Mouse (Mus musculus): Measurements from ENCODE around the gene Gyg.
A peak's percentile ranks its signal among the peaks of the same experiment; 100 is the strongest.

Gyg gene

DNA sequence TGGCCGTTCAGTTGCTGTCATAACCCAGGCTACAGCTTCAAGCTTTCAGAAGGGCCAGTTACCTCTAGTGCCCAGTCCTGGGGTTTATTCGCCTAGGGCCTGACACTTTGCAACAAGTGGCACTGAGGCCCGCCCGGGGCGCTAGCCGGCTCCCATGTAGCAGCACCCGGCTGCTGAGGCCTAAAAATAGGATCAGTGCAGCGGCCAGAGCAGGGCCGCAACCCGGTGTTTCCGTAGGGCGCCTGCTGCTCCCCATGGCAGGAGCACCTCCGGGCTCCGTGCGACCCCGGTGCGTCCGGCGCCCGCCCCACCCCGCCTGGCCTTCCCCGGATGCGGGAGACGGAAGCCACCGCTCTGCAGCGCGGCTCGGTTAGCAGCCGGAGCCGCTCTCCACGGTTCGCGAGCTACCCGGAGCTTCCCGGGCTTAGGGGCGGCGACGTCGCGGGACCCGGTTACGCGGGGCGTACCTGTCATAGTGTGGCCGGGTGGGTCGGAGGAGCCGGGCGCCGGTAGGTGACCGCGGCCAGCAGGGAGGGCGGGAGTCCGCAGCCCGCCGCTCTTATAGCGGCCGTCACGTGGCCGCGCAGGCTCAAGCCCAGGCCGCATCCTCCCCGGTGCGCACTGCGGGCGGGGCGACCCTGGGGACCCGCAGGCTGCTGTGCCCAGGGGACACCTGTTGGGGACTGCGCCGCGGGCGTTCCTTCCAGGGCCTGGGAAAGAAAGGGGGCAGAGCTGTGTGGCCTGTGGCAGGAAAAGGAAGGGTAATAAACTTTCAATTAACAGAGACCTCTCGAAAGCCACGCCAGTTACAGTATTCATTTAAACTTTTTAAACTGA lies at the start of gene Gyg:
Gene Gyg, minus strand, starts transcription at position 787 of the 837 bp plus-strand sequence.
- DNase-seq: peak; percentile 45

DNA sequence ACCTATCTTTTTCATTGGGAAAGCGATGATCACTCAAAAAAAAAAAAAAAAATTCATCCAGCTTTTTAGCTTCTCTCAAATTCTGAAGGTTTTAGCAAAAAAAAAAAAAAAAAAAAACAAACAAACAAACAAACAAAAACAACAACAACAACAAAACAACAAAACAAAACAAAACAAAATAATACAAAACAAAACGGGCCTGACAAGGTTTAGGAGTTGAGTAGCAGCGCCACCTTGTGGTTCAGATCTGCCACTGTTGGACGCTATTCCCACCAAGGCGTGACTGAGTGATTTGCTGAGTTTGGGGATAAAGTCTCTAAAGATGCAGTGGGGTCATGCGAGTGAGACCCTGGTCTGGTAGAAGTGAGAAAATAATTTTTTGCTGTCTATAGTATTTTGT lies 43.8 kb upstream of the Gyg start:
- peak; percentile 9 for DNase-seq

DNA sequence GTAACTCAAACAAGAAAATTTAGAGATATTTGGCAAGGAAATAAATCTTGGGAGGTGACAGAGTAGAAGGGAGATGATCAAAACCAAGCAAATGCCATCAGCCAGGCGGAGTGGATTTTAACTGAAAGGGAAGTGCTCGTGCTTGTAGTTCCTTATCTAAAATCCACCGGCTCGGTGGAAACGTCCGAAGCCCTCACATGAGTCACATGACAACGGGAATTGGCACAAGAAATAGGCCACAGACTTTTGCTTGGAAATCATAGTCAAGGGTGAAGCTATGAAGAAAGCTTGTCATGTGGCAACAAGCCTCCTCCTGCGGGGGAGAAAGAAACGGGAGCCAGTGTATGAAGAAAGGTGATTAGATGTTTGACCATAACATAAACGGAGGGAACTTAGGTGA lies 42.8 kb upstream of the Gyg start:
- no peak for DNase-seq

DNA sequence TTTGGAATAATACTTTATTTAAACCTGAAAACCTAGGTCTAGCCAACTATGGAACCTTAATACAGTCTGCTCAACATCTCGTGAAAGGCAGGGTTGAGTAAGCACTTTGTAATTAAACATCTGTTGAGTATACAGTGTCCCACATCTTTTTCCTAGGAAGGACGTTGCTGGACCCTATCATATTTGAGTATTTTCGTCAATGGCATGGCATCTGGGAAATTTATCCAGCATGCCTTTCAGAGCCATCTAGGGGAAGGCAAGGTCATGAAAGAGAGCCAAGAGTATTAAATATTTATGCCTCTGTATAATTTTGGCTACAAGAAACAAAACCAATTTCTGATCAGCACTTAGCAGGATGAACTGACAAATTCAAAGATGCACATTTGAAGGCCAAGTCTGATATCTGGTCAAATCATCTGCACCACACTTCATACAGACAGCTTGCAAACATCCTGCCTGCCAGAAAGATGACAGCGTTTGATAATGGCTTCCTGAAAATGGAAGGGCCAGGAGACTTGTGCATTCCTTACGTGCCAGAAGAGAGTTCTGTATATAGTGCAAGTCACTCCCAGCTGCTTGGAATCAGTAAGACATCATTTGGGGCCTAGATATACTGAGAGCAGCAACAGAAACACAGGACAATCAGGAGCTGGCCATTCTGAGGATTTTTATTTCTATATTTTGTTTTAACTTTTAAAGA lies 34.0 kb upstream of the Gyg start:
- DNase-seq: no peak

DNA sequence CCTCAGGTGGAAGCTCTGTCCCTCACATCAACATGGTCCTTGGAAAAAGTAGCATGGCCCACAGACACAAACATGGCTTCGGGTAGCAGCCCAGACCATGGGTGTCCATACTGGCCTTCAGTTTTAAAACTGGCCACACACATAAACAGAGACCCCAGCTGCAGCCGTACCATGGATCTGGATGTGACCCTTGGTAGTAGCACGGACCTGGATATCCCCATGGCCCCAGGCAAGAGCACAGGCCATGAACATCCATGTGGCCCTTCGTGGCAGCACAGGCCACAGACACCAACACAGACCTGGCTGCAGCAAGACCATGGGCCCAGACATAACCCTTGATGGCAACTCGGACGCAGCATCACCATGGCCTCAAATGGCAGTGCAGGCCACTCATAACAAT lies 17.3 kb upstream of the Gyg start:
- no peak for DNase-seq

DNA sequence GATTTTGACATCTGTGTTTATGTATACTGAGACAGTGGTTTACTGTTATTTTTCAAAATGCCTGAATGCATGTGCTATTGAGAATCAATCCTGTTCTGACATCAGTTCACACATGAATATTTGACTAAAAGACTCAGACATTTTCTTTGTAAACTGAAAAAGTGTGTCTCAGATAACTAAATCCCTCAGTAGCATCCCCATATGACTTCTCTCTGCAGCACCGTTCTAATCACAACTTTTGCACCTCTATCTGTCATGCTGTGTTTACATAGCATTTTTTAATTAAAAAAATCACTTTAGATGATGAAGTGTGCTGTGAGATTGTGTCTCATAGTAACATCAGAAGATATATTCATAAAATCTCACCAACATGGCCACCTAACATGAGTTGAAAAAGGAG lies 12.4 kb upstream of the Gyg start:
- no peak for DNase-seq

DNA sequence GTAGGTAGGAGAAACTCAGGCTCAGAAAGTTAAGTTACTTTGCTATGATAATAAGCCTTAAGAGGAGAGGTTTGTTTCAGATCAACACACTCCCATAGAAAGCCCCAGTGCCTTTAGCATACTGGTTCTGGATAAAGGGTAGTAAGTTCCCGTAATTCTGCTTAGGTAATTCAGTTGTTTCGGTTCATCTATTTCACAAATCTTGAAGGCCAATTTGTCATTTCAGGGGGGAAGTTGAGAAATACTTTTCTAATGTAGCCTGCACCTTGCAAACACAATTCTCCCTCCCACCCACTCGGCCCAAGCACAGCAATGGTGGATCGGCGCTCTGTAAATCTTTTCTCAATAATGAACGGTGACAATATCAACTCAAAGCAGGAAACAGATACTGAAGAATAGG lies 359 bp upstream of the Gyg start:
- DNase-seq: no peak

DNA sequence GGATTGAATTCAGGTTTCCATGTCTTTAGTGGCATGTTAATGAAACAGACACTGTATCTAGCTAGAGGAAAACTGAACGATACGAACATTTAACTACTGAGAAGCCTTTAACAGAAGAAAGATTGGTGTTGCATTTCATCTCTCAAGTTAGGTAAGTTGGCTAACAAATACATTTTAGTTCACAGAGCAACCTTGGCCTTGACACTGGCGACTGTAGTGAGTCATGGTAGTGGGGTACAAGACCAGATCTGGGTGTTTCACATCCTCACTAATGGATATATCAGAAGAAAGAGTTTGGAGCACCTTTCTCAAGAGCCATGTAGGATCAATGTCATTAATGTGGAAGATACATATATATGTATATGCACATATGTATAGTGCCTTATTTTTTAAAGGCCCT lies 3.5 kb downstream of the Gyg start:
- DNase-seq: no peak

DNA sequence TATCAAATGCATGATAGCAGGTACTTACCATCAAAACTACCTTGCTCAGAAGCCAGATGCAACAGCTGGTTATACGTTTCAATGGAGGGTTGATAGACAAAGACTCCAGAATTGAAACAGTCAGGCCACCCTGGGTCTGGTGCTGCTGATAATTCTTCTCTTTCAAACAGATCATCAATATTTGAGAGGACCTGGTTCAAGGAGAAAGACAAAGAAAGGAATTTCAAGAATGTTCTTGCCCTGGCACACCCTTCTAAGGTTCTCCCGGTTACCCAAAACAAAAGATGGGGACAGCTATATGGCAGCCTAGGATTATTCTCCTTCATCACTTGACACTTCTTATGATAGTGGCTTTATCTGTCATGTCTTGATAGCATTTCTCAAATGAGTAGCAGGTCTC lies 4.6 kb downstream of the Gyg start:
- no peak for DNase-seq

DNA sequence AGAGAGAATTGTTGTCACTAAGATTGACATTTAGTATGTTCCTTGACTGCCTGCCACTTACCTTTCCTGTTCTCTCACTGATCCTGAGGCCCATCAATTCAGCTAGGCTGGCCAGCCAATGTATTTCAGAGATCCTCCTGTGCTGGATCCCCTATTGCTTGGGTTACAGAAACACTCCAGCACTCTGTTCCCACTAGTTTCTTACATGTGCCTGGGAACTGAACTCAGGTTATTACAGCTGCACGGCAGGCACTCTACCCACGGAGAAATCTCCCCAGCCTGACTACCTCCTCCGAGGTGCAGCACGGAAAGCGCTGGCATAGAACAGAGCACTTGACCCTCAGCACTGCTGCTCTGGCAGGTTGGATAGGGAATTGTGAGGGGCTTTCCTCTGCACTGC lies 7.5 kb downstream of the Gyg start:
- DNase-seq: no peak

DNA sequence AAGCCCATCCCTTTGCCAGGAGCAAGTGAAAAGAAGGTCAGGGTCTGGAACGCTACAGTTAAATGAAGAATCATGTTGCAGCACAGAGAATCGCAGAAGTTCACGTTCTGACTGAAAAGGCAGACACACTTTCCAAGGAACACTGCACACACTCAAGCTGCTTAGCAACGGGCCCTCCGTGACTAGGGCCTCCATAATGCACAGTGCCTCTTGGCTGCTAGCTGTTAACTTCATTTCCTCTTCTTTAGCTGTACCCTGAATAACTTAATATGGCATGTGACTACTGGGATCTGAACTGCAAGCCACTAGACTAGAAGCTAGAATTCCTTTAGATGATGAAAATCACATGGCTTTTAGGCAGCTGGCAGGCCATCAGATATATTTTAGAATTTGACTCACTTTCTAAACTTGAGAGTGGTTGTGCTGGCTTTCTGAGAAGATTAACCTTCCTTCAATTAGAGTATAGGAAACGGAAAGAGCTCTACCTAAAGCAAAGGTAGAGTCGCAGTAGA lies 8.2 kb downstream of the Gyg start:
- peak; percentile 22 for DNase-seq

DNA sequence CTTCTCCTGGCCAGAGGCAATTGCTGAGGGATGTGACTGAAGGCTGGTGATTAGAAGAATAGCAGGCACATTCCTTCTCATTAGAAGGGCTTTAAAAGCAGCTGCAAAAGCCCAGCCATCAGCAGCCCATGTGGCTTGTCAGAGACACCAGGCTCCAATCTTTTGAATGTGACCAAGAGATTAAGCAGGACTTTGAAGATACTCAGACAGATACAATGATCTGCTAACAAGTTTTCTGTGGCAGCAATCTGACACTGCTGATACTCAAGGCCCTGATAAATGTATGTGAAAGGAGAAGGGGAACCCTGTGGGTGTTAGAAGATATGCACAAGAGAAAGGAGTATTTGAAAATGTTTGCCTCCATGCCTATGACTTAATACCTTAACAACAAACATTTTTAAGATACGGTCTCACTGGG lies 9.4 kb downstream of the Gyg start:
- DNase-seq: no peak

DNA sequence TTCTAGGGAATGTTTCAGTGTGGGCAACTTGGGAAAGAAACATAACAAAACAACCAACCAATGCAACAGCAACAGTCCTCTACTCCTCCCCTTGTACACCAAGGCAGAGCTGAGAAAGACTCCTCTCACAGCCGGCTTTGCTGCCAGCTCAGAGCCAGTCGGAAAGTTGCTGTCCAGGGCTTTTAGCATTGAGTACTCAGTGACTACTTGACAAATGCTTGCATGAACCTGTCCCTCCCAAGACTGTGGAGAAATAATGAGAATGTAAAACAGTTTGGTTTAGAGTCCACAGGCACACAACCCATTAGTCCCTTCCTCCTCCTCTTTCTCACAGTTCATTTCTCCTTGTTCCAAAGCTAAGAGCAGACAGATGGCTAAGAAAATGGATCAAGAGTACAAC lies 10.7 kb downstream of the Gyg start:
- DNase-seq: no peak

DNA sequence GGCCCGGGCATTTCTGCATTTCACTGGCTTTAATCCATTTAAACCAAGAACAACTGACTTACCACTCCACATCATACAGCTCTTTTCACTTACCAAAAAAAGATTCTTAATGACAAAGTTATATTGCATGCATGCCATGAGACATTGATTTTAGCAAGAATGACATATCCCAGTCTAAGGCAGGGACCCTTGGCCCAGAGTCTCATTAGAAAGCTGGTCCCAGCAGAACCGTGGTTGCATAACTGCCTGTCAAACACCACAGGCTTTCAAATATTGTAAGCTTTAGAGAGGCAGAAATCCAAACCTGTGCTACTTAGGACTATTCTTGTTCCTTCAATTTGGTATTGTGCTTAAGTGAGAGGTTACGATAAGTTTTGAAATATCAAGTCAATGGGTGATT lies 11.4 kb downstream of the Gyg start:
- DNase-seq: no peak

DNA sequence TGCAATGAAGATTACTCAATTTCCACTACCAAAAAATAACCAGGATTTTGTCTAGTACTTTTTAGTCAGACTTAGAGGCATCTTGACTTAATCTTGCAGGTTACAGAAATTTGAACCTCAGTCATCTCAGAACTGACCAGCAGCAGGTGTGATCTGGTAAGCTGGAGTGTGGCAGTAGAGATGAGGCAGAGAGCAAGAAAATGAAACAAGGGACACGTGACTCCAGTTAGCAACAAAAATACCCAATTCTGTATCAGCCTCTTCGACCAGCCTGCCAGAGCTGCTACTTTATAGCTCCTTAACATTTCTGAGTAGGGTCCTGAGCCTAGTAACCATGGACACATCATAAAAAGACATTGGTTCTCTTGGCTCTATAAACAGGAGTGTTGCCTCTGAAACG lies 12.5 kb downstream of the Gyg start:
- no peak for DNase-seq

DNA sequence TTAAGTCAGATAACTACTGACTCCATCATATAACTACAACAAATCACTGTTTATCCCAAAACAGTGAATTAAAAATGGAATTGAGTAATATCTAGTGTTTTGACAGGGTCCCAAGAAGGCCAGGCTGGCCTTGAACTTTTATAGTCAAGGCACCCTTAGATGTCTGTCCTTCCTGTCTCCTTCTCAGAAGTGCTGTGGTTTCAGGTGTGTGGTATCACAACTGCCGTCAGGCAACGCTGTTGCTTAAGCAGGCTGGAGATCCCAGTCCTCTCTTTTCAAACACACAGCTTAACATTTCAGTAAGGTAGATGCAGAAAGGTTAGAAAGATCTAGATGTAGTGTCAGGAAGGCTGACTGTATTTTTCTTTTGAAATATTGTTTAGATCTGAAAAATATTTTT lies 13.0 kb downstream of the Gyg start:
- DNase-seq: no peak

DNA sequence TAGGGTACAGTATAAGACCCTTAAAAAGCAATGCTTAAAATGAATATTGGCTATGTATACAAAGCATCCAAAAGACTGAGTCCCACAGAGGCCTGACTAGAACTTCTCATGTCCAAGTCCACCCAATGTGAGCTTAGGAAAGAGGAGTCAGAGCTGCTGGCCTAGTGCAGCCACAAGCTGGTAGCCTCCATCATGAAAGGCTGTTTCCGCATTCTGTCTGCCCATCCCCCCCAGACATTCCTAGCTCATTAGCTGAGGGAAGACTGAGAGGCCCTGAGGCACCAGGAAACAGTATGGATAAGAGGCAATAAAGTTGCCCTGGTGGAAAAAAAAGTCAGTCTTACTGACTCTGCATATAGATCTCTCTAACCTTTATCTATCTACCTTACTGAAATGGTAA lies 13.4 kb downstream of the Gyg start:
- DNase-seq: no peak

DNA sequence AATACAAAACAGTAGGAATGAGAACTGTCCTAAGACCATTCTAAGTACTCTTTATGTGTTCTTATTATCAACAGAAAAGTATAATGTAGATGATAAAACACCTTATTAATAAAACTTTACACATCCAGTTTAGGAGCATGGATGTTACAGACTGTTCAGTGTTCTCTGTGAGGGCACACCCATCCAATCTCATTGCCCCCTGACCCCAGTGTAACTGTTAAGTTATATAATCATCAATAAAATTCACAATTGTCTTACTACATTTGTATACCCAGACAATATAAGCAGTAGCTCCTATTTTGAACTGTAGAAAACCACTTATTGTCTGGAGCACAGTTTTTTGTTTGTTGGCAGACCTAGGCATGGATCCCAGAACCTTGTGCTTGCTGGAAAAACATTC lies 13.9 kb downstream of the Gyg start:
- DNase-seq: no peak

DNA sequence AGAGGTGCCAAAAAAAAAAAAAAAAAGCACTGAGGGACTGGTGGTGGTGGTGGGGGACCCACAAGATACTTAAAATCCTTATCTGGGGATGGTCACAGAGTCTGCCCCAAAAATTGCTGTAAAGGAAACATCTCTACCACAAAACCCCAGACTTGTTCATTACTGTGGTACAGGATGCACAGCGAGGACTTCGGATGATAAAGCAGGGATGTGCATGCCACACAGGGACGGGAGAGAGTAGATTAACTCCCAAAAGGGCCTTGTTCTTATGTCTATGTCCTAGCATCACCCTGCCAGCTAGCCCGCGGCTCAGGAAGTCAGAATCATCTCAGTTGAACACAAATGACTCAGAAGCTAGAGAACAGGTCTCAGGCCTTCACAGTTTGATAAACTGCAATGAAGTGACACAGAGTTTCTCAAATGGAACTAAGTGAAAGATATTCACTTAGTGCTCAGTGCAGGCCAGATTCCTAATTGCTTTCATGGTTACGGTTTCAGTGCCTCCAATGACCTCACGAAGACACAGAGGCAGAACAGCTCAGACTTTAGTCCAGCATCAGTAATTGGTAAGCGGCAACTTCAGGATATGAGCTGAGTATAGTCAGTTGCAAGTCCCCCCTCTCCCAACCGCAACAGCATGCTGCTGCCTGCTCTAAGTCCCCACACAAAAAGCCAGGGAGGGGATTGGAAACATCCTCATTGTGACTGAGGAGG lies 18.1 kb downstream of the Gyg start:
- no peak for DNase-seq

DNA sequence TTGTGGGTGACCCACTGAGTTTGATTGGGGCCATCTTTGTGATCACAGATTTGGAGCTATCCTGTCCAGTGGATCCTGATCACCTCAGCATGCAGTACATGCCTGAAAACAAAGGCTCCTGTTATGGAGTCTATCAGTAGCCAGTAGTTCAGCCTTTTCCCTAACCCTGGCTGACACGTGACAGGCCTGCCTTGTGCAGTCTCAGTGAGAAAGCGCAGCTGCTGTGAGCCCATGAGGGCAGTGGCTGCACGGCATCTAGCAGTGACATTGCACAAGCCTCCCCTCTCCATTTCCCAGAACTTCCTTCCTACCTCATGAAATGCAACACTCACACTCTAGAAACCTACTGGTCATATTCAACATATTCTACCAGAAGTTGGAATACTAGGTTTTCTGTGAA lies 20.6 kb downstream of the Gyg start:
- DNase-seq: no peak

DNA sequence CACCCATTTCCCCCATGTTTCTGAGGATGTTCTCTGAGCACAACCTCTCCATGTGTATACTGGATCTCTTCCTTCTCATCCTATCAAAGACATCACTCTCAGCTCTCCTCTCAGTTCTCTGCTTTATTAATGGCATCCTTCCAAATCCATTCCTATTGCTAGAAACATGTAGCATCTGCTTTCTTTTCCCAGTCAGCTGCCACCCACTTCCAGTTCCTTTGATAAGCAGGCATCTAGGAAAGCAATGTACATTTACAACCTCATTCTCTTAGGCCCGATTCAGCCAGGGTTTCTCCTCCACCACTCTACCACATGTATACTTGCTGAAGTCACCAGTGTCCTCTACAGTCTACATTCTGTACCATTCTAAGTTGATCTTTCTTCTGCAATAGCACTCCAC lies 21.4 kb downstream of the Gyg start:
- DNase-seq: no peak

DNA sequence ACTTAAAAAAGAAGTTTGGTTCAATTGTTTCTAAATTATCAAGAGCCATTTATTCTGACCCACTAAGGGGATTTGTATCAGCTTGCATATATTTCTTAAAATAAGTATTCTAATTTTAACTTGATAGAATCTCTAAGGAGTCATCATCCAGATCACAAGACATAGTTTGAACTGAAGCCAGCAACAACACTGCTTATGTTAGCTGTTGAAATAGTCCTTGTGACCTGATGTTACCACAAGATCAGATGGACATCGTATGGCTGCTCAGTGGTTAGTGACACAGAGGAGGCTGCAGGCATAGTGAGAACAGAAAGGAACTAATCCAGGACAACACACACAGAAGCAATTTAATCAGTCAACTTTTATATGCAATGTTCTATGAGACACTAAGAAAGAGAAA lies 22.4 kb downstream of the Gyg start:
- no peak for DNase-seq

DNA sequence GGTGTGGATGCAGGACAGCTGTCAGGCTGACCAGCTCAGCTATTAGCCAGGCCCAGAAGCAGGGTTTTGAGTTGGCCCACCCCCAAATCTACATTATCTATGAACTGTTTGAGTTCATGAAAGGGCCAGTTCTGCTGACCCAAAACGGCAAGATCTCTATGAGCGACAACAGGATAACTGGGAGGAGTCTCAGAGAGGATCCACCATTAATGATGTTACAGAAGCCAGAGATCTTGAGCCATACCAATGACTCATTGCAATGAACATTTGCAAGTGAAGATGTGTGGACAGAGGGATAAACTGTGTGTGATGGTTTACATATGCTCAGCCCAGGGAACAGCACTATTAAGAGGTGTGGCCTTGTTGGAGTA lies 23.8 kb downstream of the Gyg start:
- DNase-seq: no peak
